Mouse (Mus musculus) cortical plate, adult 2 months (tissue): ENCODE measurements around the gene Vdac1.

ENCODE experiments used
- CTCF ChIP-seq: fragments of 200-500 bp; IDR thresholded peaks from 2 replicates; pipeline ENCODE4 v1.5.1; 2011; ENCODE audit warnings: mild to moderate bottlenecking, control low read depth, low read length; ENCODE audit not compliant: insufficient read depth; ENCODE audit errors: extremely low read depth
- POLR2A ChIP-seq: fragments of 200-500 bp; IDR thresholded peaks from 2 replicates; pipeline ENCODE4 v1.6.1; 2011; ENCODE audit warnings: mild to moderate bottlenecking, low read length, control low read depth; ENCODE audit not compliant: insufficient read depth; ENCODE audit errors: extremely low read depth

GRCm38 (mm10) chr11:52350924-52351323 is 9.7 kb upstream of the Vdac1 start:
- TF ChIP-seq POLR2A = no peak
- TF ChIP-seq CTCF = no peak
